Mouse (Mus musculus) heart, adult 8-10 months (tissue): Measurements from ENCODE around the gene Fcgr2b. TPM values are rescaled to one million over a fixed set of nuclear protein-coding genes. Genes with fewer than 3 reads are reported as not detected.

Experiments used
- DNase-seq: peaks from one replicate; pipeline ENCODE4 v3.0.0; 2022; ENCODE audit warnings: low spot score
- total RNA-seq, 4 experiments: library from RNA; stranded (reverse); gene quantifications; 2 replicates each; pipeline ENCODE4 v1.2.4; 2022

Gene Fcgr2b
- total RNA-seq, 4 experiments from 2014 or later: 3.9 to 10.6 (median 5.7) TPM

GRCm38 (mm10) chr1:170926941-170927340, 49.4 kb downstream of the Fcgr2b start:
- DNase-seq: no peak

DNA sequence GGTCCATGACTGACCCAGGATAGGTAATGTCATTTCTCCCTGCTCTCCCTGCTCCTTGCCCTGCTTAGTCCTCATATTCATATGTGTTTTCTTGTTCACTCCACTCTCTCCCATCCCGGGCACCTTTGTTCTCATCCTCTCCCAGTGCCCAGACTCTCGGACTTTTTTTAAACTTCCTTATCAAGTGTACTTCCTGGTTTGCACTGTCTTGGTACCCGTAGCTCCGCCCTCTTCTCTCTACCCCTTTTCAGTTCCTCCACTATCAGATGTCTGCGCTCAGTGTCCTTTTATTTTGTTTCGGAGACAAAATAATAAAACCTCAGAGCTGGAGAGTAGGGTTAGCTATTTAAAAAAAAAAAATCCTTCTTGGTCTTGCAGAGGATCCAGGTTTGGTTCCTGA, 51.9 kb downstream of the Fcgr2b start:
- peak; percentile 29 for DNase-seq

- DNase-seq: no peak
Measured at GRCm38 (mm10) chr1:170919308-170919707, 57.0 kb downstream of the Fcgr2b start.

GRCm38 (mm10) chr1:170915657-170916056, 60.7 kb downstream of the Fcgr2b start:
- DNase-seq: no peak

DNA sequence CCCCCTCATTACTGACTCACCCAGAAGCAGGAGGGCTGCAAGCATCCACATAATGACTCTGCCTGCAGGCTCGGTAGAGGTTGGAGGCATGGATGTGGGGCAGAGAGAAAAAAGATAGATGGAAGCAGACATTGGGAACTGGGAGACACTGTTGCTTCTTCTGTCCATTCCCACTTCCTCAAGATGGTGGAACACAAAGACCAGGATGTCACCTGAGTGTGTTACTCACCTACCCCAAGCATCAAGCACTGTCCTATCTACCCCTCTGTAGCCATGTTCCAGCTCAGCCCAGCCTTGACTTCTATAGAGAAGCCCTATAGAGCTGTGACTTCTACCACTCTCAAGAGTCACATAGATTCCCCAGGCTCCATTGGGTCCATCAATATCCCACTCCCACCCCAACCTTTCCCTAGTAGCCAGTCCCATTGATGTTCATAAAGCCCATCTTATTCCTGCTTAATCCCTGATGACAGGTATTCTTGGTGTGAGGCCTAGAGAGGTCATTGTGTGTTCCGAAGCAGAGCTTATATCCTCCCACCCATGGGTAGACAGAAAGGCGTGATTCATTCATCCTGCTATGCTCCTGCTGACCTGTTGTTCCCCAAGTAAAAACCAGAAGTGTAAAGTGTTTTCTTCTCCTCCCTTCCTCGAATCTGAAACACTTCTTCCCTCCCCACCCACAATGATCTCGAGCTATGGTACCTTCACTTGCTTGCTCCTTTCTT, 63.3 kb downstream of the Fcgr2b start, which contains the start of gene Fcrlb:
Fcrlb (minus strand) TSS at position 51 of the 725 bp plus-strand sequence.
- DNase-seq: no peak

- no peak for DNase-seq
Measured at GRCm38 (mm10) chr1:170911907-170912660, 64.3 kb downstream of the Fcgr2b start.

Other genes with a start within 250 kb of the Fcgr2b start
- 10 to 100 TPM; 70.6 to 81.4 (median 76.4) TPM for gene Atf6, start 108.8 kb downstream of the Fcgr2b start, total RNA-seq
- under 1 TPM in 3 of 4 experiments, not detected in 1; 0.44 to 0.68 (median 0.57) TPM for gene Gm26620, start 91.5 kb downstream of the Fcgr2b start, total RNA-seq
- gene Dusp12, start 91.0 kb downstream of the Fcgr2b start, total RNA-seq: 1 to 10 TPM; 7.6 to 8.9 (median 8.3) TPM
- gene Fcrlb, start 63.6 kb downstream of the Fcgr2b start, total RNA-seq: not detected
- gene Fcrla, start 49.0 kb downstream of the Fcgr2b start, total RNA-seq: 1 to 10 TPM in 1 of 4 experiments, under 1 TPM in 2, not detected in 1; 0.75 to 1.1 (median 0.86) TPM
- 1 to 10 TPM in 1 of 4 experiments, under 1 TPM in 2, not detected in 1; 0.22 to 1.4 (median 0.50) TPM for gene Fcgr4, start 42.4 kb upstream of the Fcgr2b start, total RNA-seq
- 10 to 100 TPM in 2 of 4 experiments, 1 to 10 TPM in 2; 7.8 to 13.7 (median 9.7) TPM for gene Fcgr3, start 88.4 kb upstream of the Fcgr2b start, total RNA-seq
- gene Cfap126, start 137.4 kb upstream of the Fcgr2b start, total RNA-seq: 1 to 10 TPM in 1 of 4 experiments, under 1 TPM in 3; 0.60 to 2.0 (median 0.88) TPM
- gene Sdhc, start 174.1 kb upstream of the Fcgr2b start, total RNA-seq: 1,000 to 10,000 TPM; 1,259 to 1,304 (median 1,268) TPM
- gene Mpz, start 174.2 kb upstream of the Fcgr2b start, total RNA-seq: under 1 TPM in 2 of 4 experiments, not detected in 2; 0.31 to 0.41 TPM
- gene Pcp4l1, start 219.7 kb upstream of the Fcgr2b start, total RNA-seq: 100 to 1,000 TPM; 193 to 360 (median 253) TPM
- gene Nr1i3, start 237.4 kb upstream of the Fcgr2b start, total RNA-seq: not detected
- 100 to 1,000 TPM in 1 of 4 experiments, 10 to 100 TPM in 3; 94.3 to 111 (median 97.4) TPM for gene Tomm40l, start 246.0 kb upstream of the Fcgr2b start, total RNA-seq
- 1 to 10 TPM; 1.8 to 4.9 (median 1.9) TPM for gene Apoa2, start 248.5 kb upstream of the Fcgr2b start, total RNA-seq